Mouse (Mus musculus) C2C12 (cell line): ENCODE measurements around the gene Nfkbie. TPM values are rescaled to one million over a fixed set of nuclear protein-coding genes. Genes with fewer than 3 reads are reported as not detected.
A peak's percentile ranks its signal among the peaks of the same experiment; 100 is the strongest.

Experiments
- H3K27me3 ChIP-seq: one replicate; pipeline ENCODE4 v1.6.1; 2011; ENCODE audit not compliant: control insufficient read depth, insufficient read depth, insufficient read length
- H3K36me3 ChIP-seq: one replicate; pipeline ENCODE4 v1.6.1; 2011; ENCODE audit not compliant: control insufficient read depth, insufficient read depth
- H3K4me3 ChIP-seq: one replicate; pipeline ENCODE4 v1.5.1; 2011; ENCODE audit warnings: mild to moderate bottlenecking, control low read depth; ENCODE audit not compliant: poor library complexity, insufficient read depth, severe bottlenecking
- H3K79me2 ChIP-seq: one replicate; pipeline ENCODE4 v1.6.1; 2011; ENCODE audit not compliant: control insufficient read depth, insufficient read depth
- H3K79me3 ChIP-seq: one replicate; pipeline ENCODE4 v1.6.1; 2011; ENCODE audit warnings: low read depth, control low read depth
- H3ac ChIP-seq: one replicate; pipeline ENCODE3; 2011; ENCODE audit warnings: low read depth; ENCODE audit not compliant: control insufficient read depth, insufficient read length
- CEBPB ChIP-seq: IDR thresholded peaks from one replicate; pipeline ENCODE4 v1.6.1; 2011; ENCODE audit warnings: low read depth, mild to moderate bottlenecking, control low read depth, moderate library complexity
- CTCF ChIP-seq: IDR thresholded peaks from one replicate; pipeline ENCODE4 v1.5.1; 2011; ENCODE audit not compliant: control insufficient read depth, insufficient read depth, insufficient read length
- FOSL1 ChIP-seq: IDR thresholded peaks from one replicate; pipeline ENCODE4 v1.8.0; 2011; ENCODE audit warnings: mild to moderate bottlenecking, low read length; ENCODE audit not compliant: poor library complexity, insufficient read depth, severe bottlenecking
- MAX ChIP-seq: IDR thresholded peaks from one replicate; pipeline ENCODE4 v1.6.1; 2011; ENCODE audit warnings: mild to moderate bottlenecking, control low read depth
- MYOD1 ChIP-seq: IDR thresholded peaks from one replicate; pipeline ENCODE4 v1.6.1; 2011; ENCODE audit warnings: low read depth; ENCODE audit not compliant: control insufficient read depth, insufficient read length
- MYOG ChIP-seq: IDR thresholded peaks from one replicate; pipeline ENCODE4 v1.6.1; 2011; ENCODE audit not compliant: control insufficient read depth, insufficient read length; ENCODE audit errors: extremely low read depth
- USF1 ChIP-seq: IDR thresholded peaks from one replicate; pipeline ENCODE4 v1.6.1; 2011; ENCODE audit warnings: low read depth, mild to moderate bottlenecking, control low read depth, moderate library complexity
- polyA plus RNA-seq: library from polyadenylated mRNA; unstranded; fragments of >200 nt; fragmentation: generic; extraction: Trizol; gene quantifications from one replicate; pipeline ENCODE4 v1.2.1, GENCODE M21; 2012; ENCODE audit warnings: missing spikeins

Gene Nfkbie
- polyA plus RNA-seq, 1 experiment = 5.3 TPM

GRCm38 (mm10) chr17:45601877-45602304 lies 46.4 kb downstream of the Nfkbie start, which contains the start of gene Mymx:
Mymx (minus strand) TSS chr17:45602102.
- Histone ChIP-seq H3K4me3 (no peak within 1 kb of the TSS), H3K27me3 (no peaks in the 10 kb centered on the region), H3K79me3 (no peaks in the 10 kb centered on the region), H3ac (no peak within 1 kb of the TSS), H3K79me2 (no peaks in the 10 kb centered on the region), H3K36me3 (no peaks in the 10 kb centered on the region)
- TF ChIP-seq FOSL1 (no peak), CEBPB (no peak), MYOD1 (no peak), MYOG (no peak), USF1 (no peak)

- Histone ChIP-seq H3K27me3 (no peaks in the 10 kb centered on the region), H3K4me3 (no peak overlapping the region), H3ac (no peak overlapping the region), H3K79me3 (no peaks in the 10 kb centered on the region), H3K79me2 (no peaks in the 10 kb centered on the region), H3K36me3 (no peaks in the 10 kb centered on the region)
- no peak for TF ChIP-seq MYOD1
- TF ChIP-seq MYOG = no peak
- no peak for TF ChIP-seq USF1
- no peak for TF ChIP-seq CTCF
- TF ChIP-seq MAX = no peak
- no peak for TF ChIP-seq FOSL1
- TF ChIP-seq CEBPB = no peak
Measured at GRCm38 (mm10) chr17:45602984-45603383, 47.5 kb downstream of the Nfkbie start.

GRCm38 (mm10) chr17:45606992-45607879 lies 51.7 kb downstream of the Nfkbie start:
- Histone ChIP-seq H3K79me2 (no peaks in the 10 kb centered on the region), H3K27me3 (no peaks in the 10 kb centered on the region), H3K4me3 (no peak overlapping the region), H3ac (no peak overlapping the region), H3K36me3 (no peaks in the 10 kb centered on the region), H3K79me3 (no peaks in the 10 kb centered on the region)
- TF ChIP-seq MYOD1 (no peak), MAX (no peak), FOSL1 (no peak), MYOG (no peak), CEBPB (no peak), CTCF (no peak), USF1 (no peak)

GRCm38 (mm10) chr17:45608396-45608795 lies 52.9 kb downstream of the Nfkbie start:
- Histone ChIP-seq H3K4me3 (no peak overlapping the region), H3K36me3 (no peaks in the 10 kb centered on the region), H3K79me3 (no peaks in the 10 kb centered on the region), H3K79me2 (no peaks in the 10 kb centered on the region), H3K27me3 (no peaks in the 10 kb centered on the region), H3ac (no peak overlapping the region)
- TF ChIP-seq FOSL1 (no peak), MYOD1 (no peak), MAX (no peak), CEBPB (peak; percentile 40), CTCF (no peak), MYOG (no peak), USF1 (no peak)

GRCm38 (mm10) chr17:45610144-45610866 lies 54.8 kb downstream of the Nfkbie start:
- no peaks in the 10 kb centered on the region for H3K79me2 ChIP-seq
- no peak overlapping the region for H3ac ChIP-seq
- no peaks in the 10 kb centered on the region for H3K79me3 ChIP-seq
- TF ChIP-seq MAX (no peak), CTCF (no peak), USF1 (no peak), CEBPB (no peak), MYOD1 (no peak), MYOG (no peak), FOSL1 (no peak)
- no peak overlapping the region for H3K4me3 ChIP-seq
- H3K36me3 ChIP-seq = no peaks in the 10 kb centered on the region
- no peaks in the 10 kb centered on the region for H3K27me3 ChIP-seq
